Mouse (Mus musculus): ENCODE measurements around the gene Atxn7.

DNA sequence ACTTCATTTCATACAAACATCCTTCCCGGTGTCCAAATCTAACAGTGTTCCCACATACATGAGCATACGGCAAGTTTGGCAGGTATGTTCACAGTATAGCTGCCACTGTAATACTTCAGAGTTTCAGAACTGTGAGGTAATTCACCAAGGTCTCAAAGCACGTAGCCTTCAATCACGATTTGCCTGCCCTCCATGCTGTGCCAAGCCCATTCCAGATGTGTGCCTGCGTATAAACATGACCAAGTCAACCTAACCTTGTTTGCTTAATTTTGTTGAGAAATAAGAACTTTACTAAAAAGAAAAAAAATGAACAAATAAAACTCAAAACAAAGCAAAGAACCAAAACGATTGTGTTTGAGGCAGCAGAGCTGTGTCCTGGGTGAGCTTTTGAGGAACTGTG, 60.0 kb downstream of the Atxn7 start:
- TF ChIP-seq CTCF (conservative IDR thresholded peaks at IDR 0.05; ENCODE audit: insufficient read depth, insufficient read length, low read depth, low read length), result no peak
- TF ChIP-seq POLR2A (IDR thresholded peaks at IDR 0.05; ENCODE audit: low read depth, low read length), result no peak
